In the genomic region with DNA sequence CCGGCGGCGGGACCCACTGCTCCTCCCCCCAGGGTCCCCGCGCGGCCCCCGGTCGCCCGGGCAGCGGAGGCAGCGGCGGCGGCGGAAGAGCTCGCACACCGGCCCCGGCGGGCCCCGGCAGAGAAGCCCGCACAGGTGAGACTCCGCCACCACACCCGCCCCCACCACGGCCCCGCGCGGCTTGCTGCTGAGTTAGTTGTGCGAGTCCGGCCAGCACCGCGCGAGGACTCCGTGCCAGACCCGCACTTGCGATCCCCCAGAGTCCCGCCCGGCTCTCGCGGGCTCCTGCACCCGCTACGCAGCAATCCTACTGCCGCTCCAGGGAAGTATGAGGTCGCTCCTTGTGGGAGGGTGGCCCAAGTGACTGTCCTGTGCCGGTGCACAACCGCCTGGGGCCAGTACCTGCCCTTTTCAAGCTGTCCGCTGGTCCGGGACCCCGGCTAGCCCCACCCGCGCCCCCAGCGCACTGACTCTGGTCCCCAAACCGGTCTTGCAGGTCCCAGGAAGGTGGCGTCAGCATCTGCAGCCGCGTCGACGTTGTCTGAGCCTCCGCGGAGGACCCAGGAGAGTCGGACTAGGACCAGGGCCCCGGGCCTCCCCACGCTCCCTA, we compare ENCODE assay signal across 8 mouse cellular contexts. TPM values are rescaled to one million over a fixed set of nuclear protein-coding genes. Genes with fewer than 3 reads are reported as not detected.
A peak's percentile ranks its signal among the peaks of the same experiment; 100 is the strongest.
DNase-seq lines count a peak whose midpoint lies in the region; ATAC-seq and TF ChIP-seq lines count a peak whose summit lies in the region.

No protein-coding gene starts in this region.

- H3K4me3 ChIP-seq in ES-Bruce4 (ENCODE audit: low read depth, low read length): peak overlapping the region; percentile 68
- peak overlapping the region; percentile 78 for H3K4me3 ChIP-seq in embryonic facial prominence, embryonic 14.5 days (ENCODE audit: low read depth, low read length)
- peak overlapping the region; percentile 69 for H3K4me3 ChIP-seq in hindbrain, postnatal 0 days (ENCODE audit: low read length)
- H3K4me3 ChIP-seq in liver, embryonic 11.5 days (ENCODE audit: low read depth, low read length): peak overlapping the region; percentile 76
- H3K4me3 ChIP-seq in myocyte: peak overlapping the region; percentile 13

- H3K4me2 ChIP-seq in embryonic facial prominence, embryonic 14.5 days (ENCODE audit: low read depth, low read length): peak overlapping the region; percentile 96
- H3K4me2 ChIP-seq in hindbrain, postnatal 0 days (ENCODE audit: low read depth, low read length): peak overlapping the region; percentile 94
- peak overlapping the region; percentile 99 for H3K4me2 ChIP-seq in liver, embryonic 11.5 days
- peak overlapping the region; percentile 61 for H3K4me2 ChIP-seq in myocyte (ENCODE audit: low read depth)

- no peak for TF ChIP-seq CTCF in ES-Bruce4 (IDR thresholded peaks at IDR 0.05; ENCODE audit: low read depth, low read length)
- TF ChIP-seq CTCF in hindbrain, postnatal 0 days (IDR thresholded peaks at IDR 0.05; ENCODE audit: low read depth): no peak

- WGBS in embryonic facial prominence, embryonic 14.5 days: 1% methylated on average over 13 of the region's 61 CpGs
- 2% methylated on average over 41 of the region's 61 CpGs for WGBS in hindbrain, postnatal 0 days
- WGBS in liver, embryonic 11.5 days: 1% methylated on average over 61 of the region's 61 CpGs

- H3K4me1 ChIP-seq in ES-Bruce4 (ENCODE audit: control insufficient read depth, insufficient read depth, low read length): no peaks in the 10 kb centered on the region
- H3K4me1 ChIP-seq in embryonic facial prominence, embryonic 14.5 days (ENCODE audit: control insufficient read depth, insufficient read depth, low read length): no peaks in the 10 kb centered on the region
- H3K4me1 ChIP-seq in hindbrain, postnatal 0 days (ENCODE audit: insufficient read depth, low read length): peaks cover 13% of the 10 kb centered on the region
- H3K4me1 ChIP-seq in liver, embryonic 11.5 days (replicated peaks; ENCODE audit: control insufficient read depth, insufficient read depth, low read length): peaks cover 74% of the 10 kb centered on the region

- no peaks in the 10 kb centered on the region for H3K9me3 ChIP-seq in ES-Bruce4 (replicated peaks; ENCODE audit: control insufficient read depth, insufficient read depth, low read length, poor library complexity, severe bottlenecking)
- no peaks in the 10 kb centered on the region for H3K9me3 ChIP-seq in embryonic facial prominence, embryonic 14.5 days (ENCODE audit: control insufficient read depth, low read length)
- no peaks in the 10 kb centered on the region for H3K9me3 ChIP-seq in hindbrain, postnatal 0 days (ENCODE audit: low read length)
- no peaks in the 10 kb centered on the region for H3K9me3 ChIP-seq in liver, embryonic 11.5 days (ENCODE audit: control insufficient read depth, low read length)

- peak overlapping the region; percentile 76 for H3K9ac ChIP-seq in ES-Bruce4 (ENCODE audit: low read depth, poor library complexity, severe bottlenecking)
- H3K9ac ChIP-seq in embryonic facial prominence, embryonic 14.5 days (ENCODE audit: low read depth, low read length): peak overlapping the region; percentile 79
- peak overlapping the region; percentile 75 for H3K9ac ChIP-seq in hindbrain, postnatal 0 days (replicated peaks; ENCODE audit: low read length)
- H3K9ac ChIP-seq in liver, embryonic 11.5 days (ENCODE audit: low read depth, low read length): peak overlapping the region; percentile 82

- no peaks in the 10 kb centered on the region for H3K79me2 ChIP-seq in myocyte (ENCODE audit: control insufficient read depth, insufficient read depth)

- TF ChIP-seq POLR2A in ES-Bruce4 (IDR thresholded peaks at IDR 0.05; ENCODE audit: insufficient read depth, low read length) (no peak), myocyte (IDR thresholded peaks at IDR 0.05; ENCODE audit: insufficient read length, low read depth) (no peak)

- DNase-seq in ZHBTc4 (ENCODE audit: low read depth, low spot score): peak; percentile 58
- DNase-seq in embryonic facial prominence, embryonic 14.5 days (ENCODE audit: low spot score): peak; percentile 52
- DNase-seq in hindbrain, postnatal 0 days (ENCODE audit: low spot score): peak; percentile 31
- peak; percentile 63 for DNase-seq in liver, embryonic 11.5 days (ENCODE audit: low spot score)
- peak; percentile 39 for DNase-seq in thymus, postnatal 0 days (ENCODE audit: low spot score)

- ATAC-seq in embryonic facial prominence, embryonic 14.5 days (ENCODE audit: low read depth): peak; percentile 77
- ATAC-seq in hindbrain, postnatal 0 days: peak; percentile 47
- ATAC-seq in liver, embryonic 11.5 days (replicated peaks; ENCODE audit: low FRiP score): peak; percentile 24
- no peak for ATAC-seq in megakaryocyte progenitor cell, adult 5-6 weeks (replicated peaks; ENCODE audit: poor library complexity)

- H3ac ChIP-seq in myocyte (ENCODE audit: control insufficient read depth, insufficient read length): peak overlapping the region; percentile 11

- no peak overlapping the region for H3K27ac ChIP-seq in ES-Bruce4 (ENCODE audit: insufficient read depth, low read length)
- peak overlapping the region; percentile 39; the same call in 1 of the 2 replicates for H3K27ac ChIP-seq in embryonic facial prominence, embryonic 14.5 days (replicated peaks; ENCODE audit: low read depth, low read length)
- 0 out of 2 replicates have a peak overlapping the region, but pooled peaks have one; percentile 5 for H3K27ac ChIP-seq in hindbrain, postnatal 0 days
- H3K27ac ChIP-seq in liver, embryonic 11.5 days (ENCODE audit: low read depth, low read length): peak overlapping the region; percentile 80

- H3K36me3 ChIP-seq in ES-Bruce4 (ENCODE audit: control insufficient read depth, insufficient read depth, low read length, poor library complexity, severe bottlenecking): no peaks in the 10 kb centered on the region
- H3K36me3 ChIP-seq in embryonic facial prominence, embryonic 14.5 days (ENCODE audit: control insufficient read depth, insufficient read depth, low read length): 0 out of 2 replicates have a peak, but pooled peaks cover 4% of the 10 kb centered on the region
- H3K36me3 ChIP-seq in hindbrain, postnatal 0 days (ENCODE audit: insufficient read depth, low read length): no peaks in the 10 kb centered on the region
- H3K36me3 ChIP-seq in liver, embryonic 11.5 days (ENCODE audit: control insufficient read depth, insufficient read depth, low read length): no peaks in the 10 kb centered on the region
- H3K36me3 ChIP-seq in myocyte (ENCODE audit: control insufficient read depth, insufficient read depth): no peaks in the 10 kb centered on the region

- TF ChIP-seq EP300 in ES-Bruce4 (IDR thresholded peaks at IDR 0.05; ENCODE audit: insufficient read depth, low read depth, low read length): no peak

- H3K27me3 ChIP-seq in ES-Bruce4 (ENCODE audit: control insufficient read depth, insufficient read depth, low read length, poor library complexity, severe bottlenecking) (no peaks in the 10 kb centered on the region), myocyte (ENCODE audit: control insufficient read depth, insufficient read depth, insufficient read length) (no peaks in the 10 kb centered on the region)
- H3K27me3 ChIP-seq in embryonic facial prominence, embryonic 14.5 days (replicated peaks; ENCODE audit: control insufficient read depth, insufficient read depth, low read length): peaks cover 11% of the 10 kb centered on the region; the same call in 1 of the 2 replicates
- no peaks in the 10 kb centered on the region for H3K27me3 ChIP-seq in hindbrain, postnatal 0 days (ENCODE audit: insufficient read depth, low read length)
- H3K27me3 ChIP-seq in liver, embryonic 11.5 days (replicated peaks; ENCODE audit: control insufficient read depth, insufficient read depth, low read length): no peaks in the 10 kb centered on the region

TF ChIP-seq in myocyte, 11 proteins besides CTCF, POLR2A, EP300 and RAD21 (continues in another document):
- TF ChIP-seq SRF (IDR thresholded peaks at IDR 0.05; ENCODE audit: control insufficient read depth, insufficient read length, low read depth): no peak

RNA-seq across cellular contexts. Expression of a gene that starts 4.4 kb away (rescaled TPM):
- polyA plus RNA-seq in ES-Bruce4 (2011; ENCODE audit: insufficient read depth, insufficient read length, low read depth, missing spikeins) (54.3 and 58.2 TPM in 2 replicates), myocyte (2012; fragmentation: generic; extraction: Trizol) (39.6 TPM)
- polyA plus RNA-seq in embryonic facial prominence, embryonic 14.5 days (2014; fragmentation: Nextera tagmentation; extraction: Ambion mirVana): 21.2 and 21.5 TPM in 2 replicates
- 39.3 and 53.4 TPM in 2 replicates for total RNA-seq in hindbrain, postnatal 0 days (2014; rRNA removed)
- polyA plus RNA-seq in hindbrain, postnatal 0 days (2015; fragmentation: Nextera tagmentation; extraction: Ambion mirVana): 17.2 and 20.1 TPM in 2 replicates
- 86.4 and 93.9 TPM in 2 replicates for polyA plus RNA-seq in liver, embryonic 11.5 days (2014; fragmentation: Nextera tagmentation; extraction: Ambion mirVana)
- 12.3 and 14.6 TPM in 2 replicates for polyA plus RNA-seq in thymus, postnatal 0 days (2015; fragmentation: Nextera tagmentation; extraction: Ambion mirVana)
- total RNA-seq in megakaryocyte progenitor cell, adult 5-6 weeks (2015): 50.4 and 59.3 TPM in 2 replicates
- total RNA-seq in megakaryocyte progenitor cell, adult 5-6 weeks (2017): 23.1 and 31.2 TPM in 2 replicates

RNA-seq across cellular contexts. Expression of a gene that starts 19.3 kb away (rescaled TPM):
- polyA plus RNA-seq in ES-Bruce4 (2011; ENCODE audit: insufficient read depth, insufficient read length, low read depth, missing spikeins) (23.4 and 25.8 TPM in 2 replicates), myocyte (2012; fragmentation: generic; extraction: Trizol) (6.6 TPM)
- 9.7 and 10.5 TPM in 2 replicates for polyA plus RNA-seq in embryonic facial prominence, embryonic 14.5 days (2014; fragmentation: Nextera tagmentation; extraction: Ambion mirVana)
- 16.9 and 49.3 TPM in 2 replicates for total RNA-seq in hindbrain, postnatal 0 days (2014; rRNA removed)
- 18.8 and 20.6 TPM in 2 replicates for polyA plus RNA-seq in hindbrain, postnatal 0 days (2015; fragmentation: Nextera tagmentation; extraction: Ambion mirVana)
- 5.7 and 6.4 TPM in 2 replicates for polyA plus RNA-seq in liver, embryonic 11.5 days (2014; fragmentation: Nextera tagmentation; extraction: Ambion mirVana)
- 28.5 and 29.7 TPM in 2 replicates for polyA plus RNA-seq in thymus, postnatal 0 days (2015; fragmentation: Nextera tagmentation; extraction: Ambion mirVana)
- 9.8 and 14.7 TPM in 2 replicates for total RNA-seq in megakaryocyte progenitor cell, adult 5-6 weeks (2015)
- 6.7 and 7.1 TPM in 2 replicates for total RNA-seq in megakaryocyte progenitor cell, adult 5-6 weeks (2017)

RNA-seq across cellular contexts. Expression of a gene that starts 26.5 kb away (rescaled TPM):
- polyA plus RNA-seq in ES-Bruce4 (2011; ENCODE audit: insufficient read depth, insufficient read length, low read depth, missing spikeins) (28.2 and 31.5 TPM in 2 replicates), myocyte (2012; fragmentation: generic; extraction: Trizol) (24.7 TPM)
- polyA plus RNA-seq in embryonic facial prominence, embryonic 14.5 days (2014; fragmentation: Nextera tagmentation; extraction: Ambion mirVana): 75.5 and 82.3 TPM in 2 replicates
- 19.2 and 44.0 TPM in 2 replicates for total RNA-seq in hindbrain, postnatal 0 days (2014; rRNA removed)
- 9.2 and 10.5 TPM in 2 replicates for polyA plus RNA-seq in hindbrain, postnatal 0 days (2015; fragmentation: Nextera tagmentation; extraction: Ambion mirVana)
- polyA plus RNA-seq in liver, embryonic 11.5 days (2014; fragmentation: Nextera tagmentation; extraction: Ambion mirVana): 33.8 and 33.9 TPM in 2 replicates
- polyA plus RNA-seq in thymus, postnatal 0 days (2015; fragmentation: Nextera tagmentation; extraction: Ambion mirVana): 31.1 and 34.4 TPM in 2 replicates
- total RNA-seq in megakaryocyte progenitor cell, adult 5-6 weeks (2015): 34.3 and 41.2 TPM in 2 replicates
- total RNA-seq in megakaryocyte progenitor cell, adult 5-6 weeks (2017): 63.1 and 89.4 TPM in 2 replicates

Comparison
In these comparisons a context has a peak if more than half of its experiments do, and no peak if none do; other contexts are left out.
1. H3K4me3 ChIP-seq: peak in every context shown above with its lines; median percentile 78 in embryonic facial prominence, embryonic 14.5 days; 76 in liver, embryonic 11.5 days; 69 in hindbrain, postnatal 0 days; 68 in ES-Bruce4; 13 in myocyte.